Mouse (Mus musculus) cerebellum, adult 11 months (tissue): ENCODE measurements around the gene Armc10.
"Not testable (repeated sequence)": the region's sequence is repeated elsewhere in the genome, so short reads cannot be mapped to it uniquely, and the experiment has no call there.

Source experiments
- DNase-seq: peaks from one replicate; pipeline ENCODE4 v3.0.0; 2022

Gene Armc10

GRCm38 (mm10) chr5:21703708-21704107 lies 58.1 kb downstream of the Armc10 start:
- DNase-seq, result no peak

- no peak for DNase-seq
Measured at GRCm38 (mm10) chr5:21706546-21706945, 60.9 kb downstream of the Armc10 start.

- DNase-seq, result not testable (repeated sequence)
Measured at GRCm38 (mm10) chr5:21708011-21708410, 62.4 kb downstream of the Armc10 start.
